Mouse (Mus musculus) Muller cell, postnatal 12 days (primary cell): Measurements from ENCODE around the gene Gm19345.

Experiments
- DNase-seq: peaks from one replicate; pipeline ENCODE4 v3.0.0-alpha.2; 2015; ENCODE audit errors: inconsistent ontology term

Gene Gm19345

DNA sequence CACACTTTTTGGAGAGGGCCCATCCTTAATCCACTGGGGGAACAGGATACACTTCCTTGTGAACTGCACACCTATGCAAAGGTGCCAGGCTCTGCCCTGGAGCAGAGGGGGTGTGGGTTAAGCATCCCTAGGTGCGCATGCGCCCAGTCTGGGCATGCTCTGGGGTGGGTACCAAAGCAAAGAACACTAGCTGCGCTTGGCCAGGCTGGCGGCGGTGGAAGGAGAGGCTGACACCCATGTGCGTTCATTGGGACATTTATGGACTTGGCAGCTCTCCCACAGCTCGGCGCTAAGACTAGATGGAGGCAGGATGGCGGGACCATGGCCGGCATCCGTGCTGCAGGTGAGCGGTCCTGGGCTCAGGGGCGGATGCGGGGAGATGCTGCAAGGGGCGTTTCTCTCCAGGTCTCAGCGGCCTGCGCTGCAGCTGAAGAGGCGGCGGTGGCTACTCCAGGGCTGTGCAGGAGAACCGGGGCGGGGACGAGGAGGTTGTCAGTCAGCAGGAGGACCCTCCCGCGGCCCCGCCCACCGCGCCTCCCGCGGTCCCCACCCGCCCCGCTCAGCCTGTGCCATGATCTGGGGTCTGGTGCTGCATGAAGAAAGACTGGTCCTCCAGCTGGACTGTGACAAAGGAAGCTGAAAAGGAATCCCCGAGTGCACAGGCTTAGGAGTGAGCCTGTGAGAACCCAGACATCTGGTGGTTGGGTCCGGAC lies at the start of gene Gm19345:
Gm19345 (plus strand) TSS at position 146 of the 713 bp plus-strand sequence.
- DNase-seq: peak; percentile 30

- peak; percentile 45 for DNase-seq
Measured at GRCm38 (mm10) chr7:19802995-19803394, 48.8 kb upstream of the Gm19345 start.

DNA sequence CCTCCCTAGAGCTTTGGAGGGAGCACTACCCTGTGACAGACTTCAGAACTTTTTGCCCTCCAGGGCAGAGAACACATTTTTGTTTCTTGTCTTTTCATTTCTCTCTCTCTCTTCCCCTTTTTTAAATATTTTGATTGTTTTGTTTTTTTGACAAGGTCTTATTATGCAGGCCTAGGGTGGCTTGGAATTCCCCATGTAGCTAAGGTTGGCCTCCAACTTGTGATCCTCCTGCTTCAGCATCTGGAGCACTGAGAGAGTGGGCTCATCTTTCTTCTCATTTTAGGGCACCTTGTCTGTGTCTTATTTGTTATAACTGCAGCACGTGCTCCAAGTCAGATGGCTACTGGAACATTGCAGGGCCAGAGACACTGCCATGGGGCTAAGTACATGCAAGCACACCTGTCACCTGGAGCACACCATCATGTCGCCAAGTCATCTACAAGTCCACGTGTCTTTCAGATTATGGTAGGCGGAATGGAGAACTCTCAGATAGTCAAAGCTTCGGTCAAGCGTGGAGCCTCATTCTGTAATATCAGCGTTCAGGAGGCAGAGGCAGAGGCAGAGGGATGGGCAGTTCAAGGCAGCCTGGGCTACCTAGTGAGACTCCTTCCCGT lies 45.3 kb upstream of the Gm19345 start:
- no peak for DNase-seq

DNA sequence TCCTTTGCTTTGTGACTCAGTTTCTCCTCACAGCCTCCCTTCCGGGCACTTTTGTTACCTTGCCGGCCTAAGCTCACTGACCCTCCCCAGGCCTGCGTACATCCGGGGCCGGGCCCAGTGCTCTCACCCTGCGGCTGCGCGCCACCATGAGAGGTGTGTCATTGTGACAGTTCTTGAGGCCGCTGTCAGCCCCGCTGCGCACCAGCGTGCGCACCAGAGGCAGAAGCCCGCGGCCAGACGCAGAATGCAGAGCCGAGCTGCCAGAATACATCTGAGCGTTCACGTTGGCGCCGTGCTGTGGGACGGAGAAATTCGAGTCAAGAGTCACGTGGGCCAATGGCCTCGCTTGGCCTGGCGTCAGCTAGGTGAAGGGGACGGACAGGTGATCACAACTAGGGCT lies 42.4 kb upstream of the Gm19345 start:
- no peak for DNase-seq

DNA sequence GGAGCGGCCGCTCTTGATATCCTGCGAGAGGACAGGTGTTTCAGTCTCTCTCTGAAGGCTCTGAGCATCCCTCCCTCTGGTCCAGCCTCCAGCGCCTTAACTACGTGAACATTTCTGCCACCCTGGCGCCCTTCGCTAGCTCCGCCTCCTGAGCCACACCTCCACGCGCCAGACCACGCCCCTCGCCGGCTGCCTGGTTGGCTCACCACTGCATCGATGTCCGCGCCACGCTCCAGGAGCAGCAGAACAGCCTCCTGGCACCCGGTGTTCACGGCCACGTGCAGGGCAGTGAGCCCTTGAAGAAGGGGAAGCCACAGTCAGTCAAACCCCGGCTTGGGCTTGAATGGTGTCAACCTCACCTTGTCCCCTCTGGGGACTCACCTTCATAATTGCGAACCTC lies 40.7 kb upstream of the Gm19345 start:
- DNase-seq: peak; percentile 61

DNA sequence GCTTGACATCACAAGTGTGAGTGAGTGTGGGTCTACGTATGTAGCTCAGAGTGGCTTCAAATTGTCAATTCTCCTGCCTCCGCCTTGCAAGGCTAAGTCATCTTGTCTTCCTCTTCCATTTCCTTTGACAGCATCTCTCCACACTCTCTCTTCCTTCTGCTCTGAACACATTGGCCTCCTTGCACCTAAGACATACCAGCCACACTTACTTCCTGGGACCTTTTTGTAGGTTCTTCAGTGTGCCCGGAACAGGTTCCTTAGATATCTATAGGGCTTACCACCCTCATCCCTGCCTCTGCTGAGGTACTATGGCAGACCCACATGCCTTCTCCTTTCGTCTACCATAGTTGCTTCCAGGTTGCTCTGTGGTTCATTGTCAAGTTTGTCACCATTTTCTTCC lies 38.6 kb upstream of the Gm19345 start:
- no peak for DNase-seq

- no peak for DNase-seq
Measured at GRCm38 (mm10) chr7:19813579-19814122, 38.2 kb upstream of the Gm19345 start.

GRCm38 (mm10) chr7:19815296-19816223 lies 36.2 kb upstream of the Gm19345 start:
- no peak for DNase-seq

- peak; percentile 96 for DNase-seq
Measured at GRCm38 (mm10) chr7:19816224-19816771, 35.5 kb upstream of the Gm19345 start.

- peak; percentile 92 for DNase-seq
Measured at GRCm38 (mm10) chr7:19817382-19818105, 34.3 kb upstream of the Gm19345 start.

DNA sequence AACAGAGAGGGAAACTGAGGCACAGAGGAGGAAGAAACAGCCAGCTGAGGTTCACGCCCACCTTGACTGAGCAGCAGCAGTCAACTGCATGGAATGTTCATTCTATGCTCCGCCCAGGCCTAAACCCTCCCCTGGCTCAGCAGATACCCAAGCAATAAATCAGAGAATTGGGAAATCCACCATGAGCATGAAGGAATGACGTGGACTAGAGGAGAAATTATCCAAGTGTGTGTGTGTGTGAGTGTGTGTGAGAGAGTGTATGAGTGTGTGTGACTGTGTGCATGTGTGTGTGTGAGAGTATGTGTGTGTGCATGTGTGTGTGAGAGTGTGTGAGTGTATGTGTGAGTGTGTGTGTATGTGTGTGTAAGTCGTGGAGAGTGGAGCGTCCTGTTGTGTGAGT lies 33.4 kb upstream of the Gm19345 start:
- peak; percentile 49 for DNase-seq

DNA sequence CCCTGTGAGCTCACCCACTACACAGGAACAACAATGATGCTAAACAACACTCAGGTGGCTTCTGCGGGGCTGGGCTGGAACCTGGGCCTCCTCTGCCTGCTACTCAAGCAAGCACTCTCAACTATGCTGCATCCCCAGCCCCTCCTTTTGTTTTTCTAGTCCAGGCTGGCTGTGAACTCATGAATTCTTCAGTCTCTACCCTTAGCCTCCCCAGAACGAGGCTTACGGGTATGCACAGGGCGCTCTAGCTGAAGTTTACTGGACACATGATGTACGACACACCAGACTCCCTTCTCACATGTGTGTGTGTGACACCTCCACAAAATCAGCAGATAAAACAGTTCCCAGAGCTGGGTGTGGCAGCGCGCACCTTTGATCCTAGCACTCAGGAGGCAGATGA lies 32.9 kb upstream of the Gm19345 start:
- no peak for DNase-seq

DNA sequence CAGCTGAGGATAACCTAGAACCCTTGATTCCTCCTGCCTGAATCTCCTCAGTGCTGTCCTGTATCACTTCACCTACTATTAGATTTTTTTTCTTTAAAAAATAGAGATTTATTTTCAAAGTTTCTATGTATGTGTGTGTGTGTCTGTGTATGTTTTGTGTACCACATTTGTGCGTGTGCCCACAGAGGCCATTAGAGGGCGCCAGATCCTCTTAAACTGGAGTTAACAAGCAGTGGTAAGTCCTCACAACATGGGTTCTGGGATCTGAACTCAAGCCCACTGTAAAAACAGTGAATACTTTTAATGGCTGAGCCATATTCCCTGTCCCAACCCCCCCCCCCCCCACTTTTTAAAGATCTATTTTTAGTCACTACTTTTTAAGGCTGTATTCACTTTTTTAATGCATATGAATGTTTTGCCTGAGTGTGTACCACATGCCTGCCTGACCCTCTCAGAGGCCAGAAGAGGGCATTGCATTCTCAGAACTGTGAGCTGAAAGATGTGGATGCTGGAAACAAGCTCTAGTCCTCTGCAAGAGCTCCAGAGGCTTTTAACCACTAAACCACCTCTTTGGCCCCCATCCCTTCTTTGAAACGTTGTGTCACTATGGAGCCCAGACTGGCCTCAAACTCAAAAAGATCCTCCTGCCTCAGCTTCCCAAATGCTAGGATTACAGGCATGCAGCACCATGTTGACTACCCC lies 31.3 kb upstream of the Gm19345 start:
- DNase-seq: no peak

DNA sequence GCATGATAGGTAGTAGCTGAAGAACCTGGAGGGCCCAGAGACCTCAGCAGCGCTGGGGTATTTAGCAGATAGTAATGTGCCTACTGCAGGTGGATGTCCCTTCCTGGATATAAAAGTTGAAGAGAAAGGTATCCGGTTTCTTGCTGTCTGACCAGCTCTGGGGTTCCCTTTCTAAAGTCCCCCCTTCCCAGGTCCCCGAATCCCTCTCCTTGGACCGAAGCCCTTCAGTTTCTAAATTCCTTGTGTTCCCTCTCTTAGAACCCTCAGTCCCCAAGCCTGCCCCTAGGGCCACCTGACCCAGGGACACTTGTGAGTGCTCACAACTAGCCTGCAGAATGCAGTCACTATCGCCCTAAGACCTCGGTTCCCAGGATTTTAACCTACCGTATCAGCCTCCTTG lies 30.2 kb upstream of the Gm19345 start:
- no peak for DNase-seq

DNA sequence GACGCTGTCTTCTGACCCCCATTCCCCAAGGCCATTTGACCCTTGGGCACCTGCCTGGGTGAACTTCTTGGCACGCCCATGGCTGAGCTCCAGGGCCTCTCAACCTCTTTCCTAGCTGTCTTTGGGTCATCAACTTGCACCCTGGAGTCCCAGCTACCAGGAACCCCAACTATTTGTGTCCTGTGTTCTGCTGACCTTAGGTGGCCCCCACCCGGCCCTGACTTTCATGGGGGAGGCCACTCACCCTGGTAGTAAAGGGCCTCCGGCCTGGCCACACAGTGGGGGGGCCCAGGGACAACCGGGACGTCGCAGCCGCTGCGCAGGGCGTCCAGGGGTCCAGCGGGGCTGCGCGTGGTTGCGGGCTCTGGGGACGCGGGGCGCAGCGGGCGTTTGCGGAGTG lies 29.6 kb upstream of the Gm19345 start:
- DNase-seq: no peak

DNA sequence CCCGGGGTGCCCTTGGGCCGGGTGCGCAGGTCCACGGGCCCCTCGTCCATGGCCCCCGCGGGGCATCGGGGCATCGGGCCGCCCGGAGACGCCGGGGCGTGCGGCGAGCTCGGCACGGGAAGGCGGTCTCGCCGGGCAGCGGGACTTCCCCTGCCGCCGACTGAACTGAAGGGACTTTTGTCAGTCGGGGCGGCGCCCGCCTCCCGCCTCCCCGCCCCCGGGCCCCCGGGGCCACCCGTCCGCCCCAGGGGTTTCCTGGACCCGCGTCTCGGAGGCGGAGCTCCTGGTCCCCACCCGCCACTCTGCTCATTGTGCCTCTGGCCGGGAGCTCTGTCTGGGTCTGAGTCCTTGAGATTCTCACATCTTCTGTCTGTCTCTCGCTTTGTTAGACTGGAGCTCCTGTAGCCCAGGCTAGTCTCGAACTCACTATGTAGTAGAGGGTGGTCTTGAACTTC lies 29.2 kb upstream of the Gm19345 start, which contains the start of gene Bcl3:
Bcl3 (minus strand) TSS at position 167 of the 455 bp plus-strand sequence.
- DNase-seq: peak; percentile 74

DNA sequence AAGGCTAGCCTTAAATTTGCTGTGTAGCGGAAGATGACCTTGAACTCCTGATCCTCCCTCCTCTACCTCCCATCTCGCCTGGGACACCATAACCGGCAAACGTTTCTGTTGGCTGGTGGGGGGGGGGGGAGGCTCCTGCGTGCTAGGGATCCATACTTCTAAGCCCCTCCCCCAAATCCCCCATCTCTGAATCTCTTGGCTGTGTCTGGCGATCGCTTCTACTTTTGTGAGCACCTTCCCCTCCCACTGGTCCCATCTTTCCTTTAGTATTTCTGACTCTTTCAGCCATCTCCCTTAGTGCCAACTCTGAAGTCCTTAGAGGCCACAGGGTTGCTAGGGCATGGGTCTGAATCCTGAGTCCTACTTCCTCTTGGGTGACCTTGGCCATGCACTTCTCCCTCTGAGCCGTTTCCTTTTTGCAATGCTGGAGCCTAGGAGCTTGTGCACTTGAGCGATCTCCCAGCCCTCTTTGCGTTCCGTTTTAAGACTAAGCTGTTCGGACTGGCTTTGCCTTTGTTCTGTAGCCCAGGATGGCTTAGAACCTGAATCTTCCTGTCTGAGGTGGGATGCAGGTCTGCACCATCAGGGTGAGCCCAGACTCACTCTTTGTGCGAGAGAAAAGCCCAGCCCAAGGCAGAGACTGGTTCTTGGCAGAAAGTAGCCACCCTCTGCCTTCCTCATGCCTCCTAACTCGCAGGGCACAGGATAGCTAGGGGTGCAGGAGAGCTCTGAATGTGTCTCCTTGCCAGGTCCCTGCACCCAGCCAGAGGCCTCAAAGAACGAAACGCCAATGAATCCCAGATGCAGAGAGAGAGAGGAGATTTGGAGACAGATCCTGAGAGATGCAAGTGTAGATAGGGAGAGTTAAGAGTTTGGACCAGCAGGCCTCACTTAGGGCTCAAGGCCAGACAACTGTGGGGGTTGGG lies 28.3 kb upstream of the Gm19345 start:
- DNase-seq: no peak

- DNase-seq: peak; percentile 98
Measured at GRCm38 (mm10) chr7:19824182-19824973, 27.4 kb upstream of the Gm19345 start.
